Mouse (Mus musculus) testis, postnatal 10 days (tissue): Measurements from ENCODE around the gene Gm20075.
"Not testable (repeated sequence)": the region's sequence is repeated elsewhere in the genome, so short reads cannot be mapped to it uniquely, and the experiment has no call there.

Experiments
- DNase-seq: peaks from one replicate; pipeline ENCODE4 v3.0.0; 2021; ENCODE audit warnings: low spot score

Gene Gm20075

DNA sequence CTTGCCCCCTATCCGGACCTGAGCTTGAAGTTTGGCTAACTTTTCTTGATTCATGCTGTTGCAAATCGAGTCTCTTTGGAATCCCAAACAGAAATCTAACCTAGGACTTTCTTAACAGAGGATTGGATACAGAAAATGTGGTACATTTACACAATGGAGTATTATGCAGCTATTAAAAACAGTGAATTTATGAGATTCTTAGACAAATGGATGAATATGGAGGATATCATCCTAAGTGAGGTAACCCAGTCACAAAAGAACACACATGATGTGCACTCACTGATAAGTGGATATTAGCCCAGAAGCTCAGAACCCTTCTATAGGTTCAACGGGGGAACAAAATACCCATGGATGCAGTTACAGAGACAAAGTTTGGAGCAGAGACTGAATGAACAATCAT, at the start of gene Gm20075:
Gene Gm20075 (minus strand): TSS at position 101 of the 400 bp plus-strand sequence.
- not testable (repeated sequence) for DNase-seq

DNA sequence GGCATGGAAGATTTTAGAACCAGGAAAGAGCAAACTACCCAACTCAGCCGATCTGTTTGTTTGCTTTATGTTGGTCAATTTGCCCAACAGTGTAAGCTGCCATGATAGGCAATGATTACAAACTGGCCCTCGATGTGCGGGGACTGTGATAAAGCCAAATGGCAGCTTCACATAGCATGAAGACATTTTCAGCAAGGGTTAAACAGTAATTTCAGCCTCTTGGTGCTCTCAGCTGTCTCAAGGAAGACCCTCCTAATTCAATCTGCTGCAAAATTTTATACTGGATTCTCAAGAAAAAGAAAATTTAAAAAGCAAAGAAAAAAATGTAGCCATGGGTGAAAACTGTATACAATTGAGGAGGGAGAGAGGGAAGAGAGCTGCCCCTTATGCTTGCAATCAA, 47.9 kb upstream of the Gm20075 start:
- no peak for DNase-seq

DNA sequence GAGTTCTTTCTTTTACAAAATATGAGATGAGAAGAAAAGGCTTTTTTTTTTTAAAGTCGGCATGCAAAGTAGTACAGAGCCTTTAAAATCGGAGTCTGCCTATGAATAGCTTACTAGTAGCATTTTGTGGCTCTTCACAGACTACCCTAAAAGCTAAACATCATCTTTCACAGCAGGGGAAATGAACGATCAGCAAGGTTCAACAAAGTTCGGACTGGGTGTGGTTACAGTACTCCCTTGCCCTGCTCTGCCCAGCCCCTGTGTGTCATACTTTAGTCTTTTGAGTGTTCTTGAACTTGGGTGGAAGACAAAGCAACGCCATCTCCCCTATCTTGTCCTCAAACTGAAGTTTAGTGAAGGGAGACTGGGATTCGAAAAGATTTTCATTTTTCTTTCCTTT, 45.5 kb upstream of the Gm20075 start:
- no peak for DNase-seq

DNA sequence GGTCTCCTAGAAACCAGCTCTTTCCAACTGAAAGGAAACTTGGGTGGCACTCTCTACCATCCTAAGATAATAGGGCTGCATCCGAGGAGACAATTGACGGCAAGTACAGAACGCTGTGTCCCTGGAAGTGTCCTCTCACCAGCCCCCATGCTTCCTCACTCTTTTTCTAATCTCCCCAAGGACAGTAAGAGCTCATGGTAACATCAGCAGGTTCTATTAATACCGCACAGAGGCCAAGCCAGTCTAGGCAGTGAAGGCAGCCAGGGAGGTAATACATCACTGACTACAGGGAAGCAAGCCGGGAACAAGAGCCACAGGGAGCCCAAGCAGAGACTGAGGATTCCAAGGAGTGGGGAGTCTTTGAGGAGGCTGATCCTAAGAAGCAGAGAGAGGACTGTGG, 43.8 kb upstream of the Gm20075 start:
- DNase-seq: no peak

DNA sequence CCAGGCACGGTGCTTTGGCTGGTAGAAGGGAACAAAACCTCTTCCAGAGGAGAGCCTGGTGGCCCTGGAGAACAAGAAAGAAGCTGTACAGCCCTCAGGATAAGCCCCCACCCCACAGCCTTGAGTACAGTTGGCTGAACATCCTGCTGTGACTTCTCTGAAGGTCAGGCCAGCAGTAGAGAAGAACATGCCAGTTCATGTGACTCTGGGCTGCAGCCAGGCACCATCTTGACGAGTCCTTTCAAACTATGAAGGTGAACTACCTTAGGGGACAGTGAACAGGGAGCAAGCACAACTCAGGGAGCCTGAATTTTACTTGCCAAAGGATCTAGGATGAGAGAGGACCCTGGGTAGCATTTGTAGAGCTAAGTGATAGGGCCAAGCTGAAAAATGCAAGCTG, 31.5 kb upstream of the Gm20075 start:
- DNase-seq: no peak

DNA sequence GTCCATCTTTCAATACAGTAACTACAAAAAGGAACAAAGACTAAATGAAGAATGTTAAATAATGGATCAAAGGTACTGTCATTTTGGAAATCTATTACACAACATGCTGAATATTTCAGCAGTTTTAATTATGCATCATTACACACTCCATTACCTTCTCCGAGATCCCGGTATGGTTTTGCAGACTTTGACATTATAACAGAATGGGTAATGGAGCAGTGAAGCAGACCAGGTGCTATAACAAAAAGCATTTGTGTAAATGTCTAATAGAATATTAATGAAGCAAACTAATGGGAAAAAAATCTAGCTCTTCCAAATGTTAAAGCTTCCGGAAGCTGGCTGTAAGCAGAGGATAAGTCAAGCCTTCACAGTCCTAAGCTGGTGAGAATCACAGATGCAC, 29.6 kb upstream of the Gm20075 start:
- no peak for DNase-seq

DNA sequence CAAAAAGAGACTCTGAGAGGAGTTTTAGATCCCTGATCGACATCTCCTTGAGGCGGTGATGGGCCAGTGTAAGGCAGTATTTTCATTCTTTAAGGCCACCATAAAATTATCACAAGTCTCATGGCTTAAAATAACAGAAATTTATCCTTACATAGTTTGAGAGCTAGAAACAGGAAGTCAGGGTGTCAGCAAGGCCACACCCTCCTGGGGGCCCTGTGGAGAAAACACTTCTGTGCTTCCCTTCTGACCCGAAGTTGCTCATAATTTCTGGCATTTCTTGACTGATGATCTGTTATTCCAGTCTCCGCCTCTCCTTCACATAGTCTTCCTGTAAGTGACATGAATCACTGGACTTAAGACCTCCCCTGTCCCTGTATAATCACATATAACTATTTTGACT, 25.2 kb upstream of the Gm20075 start:
- no peak for DNase-seq

DNA sequence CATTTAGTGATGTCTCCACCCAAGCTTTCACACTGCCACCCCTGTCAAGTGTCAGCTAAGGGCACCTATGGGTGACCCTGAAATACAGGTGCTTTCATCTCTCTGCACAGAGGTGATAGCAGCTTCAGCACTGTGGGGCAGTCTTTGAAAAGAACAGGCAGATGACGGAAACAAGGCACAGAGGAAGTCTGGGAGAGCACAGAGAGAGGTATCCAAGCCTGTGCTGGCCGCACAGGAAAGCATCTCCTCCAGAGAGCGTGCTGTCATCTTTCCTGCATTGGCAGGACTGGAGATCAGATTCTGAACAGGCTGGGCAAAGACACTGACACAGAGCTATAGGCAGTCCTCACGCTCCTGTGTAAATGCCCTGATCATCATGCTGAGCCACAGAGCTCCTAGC, 9.8 kb upstream of the Gm20075 start:
- no peak for DNase-seq

DNA sequence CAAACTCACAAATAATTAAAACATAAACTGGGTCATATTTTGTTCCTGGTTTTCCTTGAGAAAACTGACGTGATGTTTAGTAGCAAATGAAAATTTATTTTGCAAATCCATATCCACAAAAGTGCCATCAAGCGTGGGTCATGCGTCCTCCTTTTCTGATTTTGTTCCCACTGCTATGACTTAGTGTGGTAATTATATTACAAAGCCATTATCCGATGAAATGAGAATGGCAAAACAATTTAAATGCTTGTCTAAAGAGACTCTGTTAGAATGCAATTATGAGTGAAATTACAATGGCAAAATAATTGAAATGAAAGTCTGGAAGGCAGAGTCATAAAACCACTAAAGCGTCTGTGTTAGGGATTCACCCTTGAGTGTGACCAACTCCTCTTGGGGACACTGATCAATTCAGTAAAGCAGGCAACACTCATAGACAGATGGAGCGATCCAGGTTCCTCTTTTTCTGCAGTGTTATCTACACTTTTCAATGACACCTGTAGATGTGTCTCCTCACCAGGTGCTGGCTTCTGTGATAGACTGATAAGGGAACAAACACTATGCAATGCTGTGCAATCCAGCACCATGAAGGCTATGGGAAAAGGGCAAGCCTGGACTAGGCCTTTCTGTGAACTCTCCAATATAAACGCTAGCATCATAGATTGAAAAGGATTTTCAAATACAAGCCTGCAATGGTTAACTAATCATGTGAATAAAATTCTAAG, 4.6 kb upstream of the Gm20075 start:
- DNase-seq: no peak

DNA sequence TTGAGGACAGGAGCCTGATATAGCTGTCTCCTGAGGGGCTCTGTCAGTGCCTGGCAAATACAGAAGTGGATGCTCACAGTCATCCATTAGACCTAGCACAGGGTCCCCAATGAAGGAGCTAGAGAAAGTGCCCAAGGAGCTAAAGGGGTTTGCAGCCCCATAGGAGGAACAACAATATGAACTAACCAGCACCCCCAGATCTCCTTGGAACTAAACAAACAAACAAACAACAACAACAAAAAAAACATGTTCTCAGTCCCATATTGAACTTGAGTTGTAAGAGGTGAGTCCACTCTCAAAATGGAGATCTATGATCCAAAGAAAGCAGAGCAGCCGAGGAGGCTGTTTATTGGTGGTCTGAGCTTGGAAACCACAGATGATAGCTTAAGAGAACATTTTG, 578 bp upstream of the Gm20075 start, which contains the start of gene Gm17190:
Gene Gm17190 (plus strand): TSS at position 301 of the 400 bp plus-strand sequence.
- not testable (repeated sequence) for DNase-seq

DNA sequence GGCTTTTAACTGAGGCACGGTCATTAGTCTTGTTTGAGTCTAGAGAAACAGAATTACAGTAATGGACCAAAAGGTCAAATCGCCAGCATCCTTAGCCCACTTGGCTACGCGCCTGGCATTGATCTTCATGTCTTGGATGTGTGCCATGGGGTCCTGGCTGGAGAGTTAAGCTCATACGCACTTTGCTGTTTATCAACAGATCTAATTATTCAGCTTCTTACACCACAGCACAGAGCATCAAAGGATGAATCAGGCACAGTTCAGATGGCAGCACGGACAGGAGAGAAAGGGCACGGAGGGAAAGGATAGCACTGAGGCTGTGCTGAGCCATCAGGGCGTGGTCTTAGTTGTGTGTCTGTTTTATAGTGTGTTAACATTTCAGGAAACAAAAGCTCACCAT, 7.6 kb downstream of the Gm20075 start:
- no peak for DNase-seq

DNA sequence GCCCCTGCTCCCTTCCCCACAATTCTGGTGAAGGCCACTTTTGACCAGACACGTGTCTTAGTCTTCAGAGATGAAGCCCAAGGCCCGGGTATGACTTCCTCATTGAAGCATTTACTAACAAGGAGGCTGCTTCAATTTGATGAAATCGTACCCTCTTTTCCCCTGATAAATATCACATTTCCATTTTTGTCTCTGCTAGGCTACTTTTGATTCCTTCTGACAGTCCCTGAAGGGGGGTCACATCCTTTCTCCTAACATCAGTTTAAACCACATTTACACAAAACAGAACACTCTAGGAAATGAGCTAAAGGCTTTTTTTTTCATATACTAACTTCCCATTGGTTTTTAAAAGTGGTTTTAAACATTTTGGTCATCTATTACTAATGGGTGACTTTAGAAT, 28.4 kb downstream of the Gm20075 start:
- no peak for DNase-seq

DNA sequence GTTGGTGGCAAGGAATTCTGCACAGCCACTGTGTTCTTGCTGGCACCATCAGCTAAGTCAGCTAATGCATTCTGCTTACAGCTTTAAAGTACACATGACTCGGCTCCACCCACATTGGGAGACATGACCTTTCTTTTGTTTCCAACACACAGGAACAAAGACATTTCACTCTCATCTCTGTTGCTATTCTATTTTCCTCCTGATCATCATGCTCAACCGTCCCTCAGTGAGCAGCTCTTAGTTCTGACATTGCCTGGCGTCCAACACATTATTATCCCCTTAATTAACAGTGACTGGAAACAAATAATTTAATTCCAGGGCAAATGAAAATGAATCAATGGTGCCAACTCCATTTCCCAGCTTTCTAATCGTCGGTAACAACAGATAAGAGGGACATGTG, 35.8 kb downstream of the Gm20075 start:
- DNase-seq: no peak

DNA sequence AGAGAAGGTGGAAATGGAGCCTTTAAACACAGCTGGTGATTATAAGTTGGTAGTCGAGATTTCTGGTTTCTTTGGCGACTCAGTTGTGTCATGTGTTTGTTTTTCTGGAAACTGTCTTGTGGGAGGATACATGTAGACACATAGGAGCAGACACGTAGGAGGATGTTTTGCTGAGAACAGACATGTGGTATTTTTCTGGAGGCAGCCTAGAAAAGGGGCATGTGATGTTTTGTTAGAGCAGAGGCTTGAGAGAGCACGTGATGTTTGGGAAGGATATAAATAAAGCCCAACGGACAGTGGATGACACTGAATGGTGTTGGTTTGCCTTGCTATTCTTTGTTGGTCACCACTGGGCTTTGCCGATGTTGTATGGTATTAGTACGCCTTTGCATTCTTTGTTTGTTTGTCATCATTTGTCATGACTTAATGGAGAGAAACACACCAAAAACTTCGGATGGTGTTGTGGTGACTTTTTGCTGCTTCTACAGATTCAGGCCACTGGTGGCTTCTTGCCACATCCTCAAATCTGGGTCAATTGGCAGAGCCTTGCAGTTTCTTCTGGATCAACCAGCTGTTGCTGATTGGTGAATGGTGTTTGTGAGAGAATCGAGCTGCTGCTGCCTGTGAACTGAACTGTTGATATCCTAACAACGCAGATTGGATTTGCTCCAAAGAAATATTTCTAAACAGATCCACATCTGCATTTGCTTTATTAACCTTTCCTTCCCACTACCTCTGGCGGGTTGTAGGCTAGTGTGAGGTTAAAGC, 40.7 kb downstream of the Gm20075 start:
- DNase-seq: no peak

DNA sequence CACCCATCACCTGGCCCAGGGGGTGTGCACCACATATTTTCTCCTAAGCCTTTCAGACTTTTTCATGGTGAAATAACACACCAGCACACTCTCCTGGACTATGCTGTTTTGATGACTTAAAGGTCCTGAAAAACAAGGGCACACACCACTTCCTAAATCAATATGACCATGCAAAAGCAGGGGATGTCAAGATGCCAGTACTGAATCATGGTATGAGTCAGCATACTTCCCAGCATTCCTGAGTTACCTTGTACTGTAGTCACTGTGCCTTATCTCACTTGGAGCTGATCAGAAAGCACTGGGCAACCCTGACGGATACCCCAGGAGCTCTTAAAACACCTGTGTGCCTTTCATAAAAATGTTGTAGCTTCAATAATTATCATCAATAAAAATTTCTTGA, 41.6 kb downstream of the Gm20075 start:
- no peak for DNase-seq

DNA sequence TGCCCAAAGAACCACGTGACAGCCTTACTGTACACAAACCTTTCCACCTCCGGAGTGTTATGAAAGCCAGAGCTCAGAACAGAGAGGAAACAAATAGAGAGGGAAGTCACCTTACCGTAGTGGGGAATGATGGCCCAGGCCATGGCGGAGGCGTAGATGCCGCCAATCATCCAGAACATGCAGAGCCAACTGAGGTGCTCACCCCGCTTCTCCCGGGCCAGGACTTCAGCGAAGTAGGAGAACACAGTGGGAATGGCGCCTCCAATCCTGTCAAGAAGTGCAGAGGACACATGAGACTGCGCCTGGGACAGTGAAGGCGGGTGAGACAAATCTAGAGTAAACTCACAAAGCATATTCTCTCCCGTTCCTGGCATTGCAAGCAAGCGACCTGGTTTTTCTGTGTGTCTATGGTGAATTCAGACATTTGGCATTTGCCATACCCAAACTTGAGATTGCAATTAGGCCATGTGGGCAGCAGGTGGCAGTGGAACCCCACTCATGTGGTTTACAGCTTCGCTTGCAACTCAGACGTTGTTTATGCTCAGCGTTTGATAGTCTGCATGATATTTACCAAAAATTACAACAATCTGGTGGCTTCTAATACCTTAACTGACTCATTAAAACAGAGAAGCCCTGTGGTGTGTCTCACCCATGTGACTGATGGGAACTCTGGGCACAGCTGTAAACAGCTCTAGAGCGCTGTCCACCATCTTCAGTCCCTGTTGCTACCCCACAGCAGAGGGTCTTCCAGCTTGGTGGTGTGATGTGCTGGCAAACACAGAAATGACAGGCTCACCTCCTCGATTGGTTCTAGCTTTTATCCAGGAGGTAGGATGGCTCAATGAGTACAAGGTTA, 50.6 kb downstream of the Gm20075 start:
- DNase-seq: peak; percentile 58
